Mouse (Mus musculus): ENCODE results near the gene Snx18. TPM values are rescaled to one million over a fixed set of nuclear protein-coding genes. Genes with fewer than 3 reads are reported as not detected.

Gene Snx18
- total and polyA plus RNA-seq, 2 experiments from 2014 or later = 11.1 to 38.2 TPM

- no peak for DNase-seq (ENCODE audit: low spot score)
- H3K4me3 ChIP-seq (ENCODE audit: low read length) = no peak overlapping the region
- H3K9me3 ChIP-seq (ENCODE audit: low read length) = no peaks in the 10 kb centered on the region
- ATAC-seq = no peak
- WGBS = 84% methylated on average over 5 of the region's 5 CpGs
- H3K4me1 ChIP-seq (ENCODE audit: insufficient read depth, low read length) = no peaks in the 10 kb centered on the region
- no peaks in the 10 kb centered on the region for H3K27me3 ChIP-seq (ENCODE audit: insufficient read depth, low read length)
- no peak overlapping the region for H3K4me2 ChIP-seq (ENCODE audit: low read depth, low read length)
- H3K27ac ChIP-seq = no peak overlapping the region
- H3K9ac ChIP-seq (replicated peaks; ENCODE audit: low read length) = no peak overlapping the region
- no peaks in the 10 kb centered on the region for H3K36me3 ChIP-seq (ENCODE audit: insufficient read depth, low read length)
- TF ChIP-seq CTCF (IDR thresholded peaks at IDR 0.05; ENCODE audit: low read depth) = no peak
Measured at GRCm38 (mm10) chr13:113566951-113567350, 51.4 kb downstream of the Snx18 start.

- ATAC-seq = no peak
- WGBS = 90% methylated on average over 7 of the region's 7 CpGs
- no peak overlapping the region for H3K4me2 ChIP-seq (ENCODE audit: low read depth, low read length)
Measured at GRCm38 (mm10) chr13:113566411-113566810, 52.0 kb downstream of the Snx18 start.

GRCm38 (mm10) chr13:113559646-113560045 is 58.7 kb downstream of the Snx18 start:
- no peak for ATAC-seq

More at GRCm38 (mm10) chr13:113566411-113566810, 52.0 kb downstream of the Snx18 start:
- TF ChIP-seq CTCF (IDR thresholded peaks at IDR 0.05; ENCODE audit: low read depth) = no peak
- no peaks in the 10 kb centered on the region for H3K36me3 ChIP-seq (ENCODE audit: insufficient read depth, low read length)
- H3K27ac ChIP-seq = no peak overlapping the region
- no peak overlapping the region for H3K9ac ChIP-seq (replicated peaks; ENCODE audit: low read length)
- no peaks in the 10 kb centered on the region for H3K4me1 ChIP-seq (ENCODE audit: insufficient read depth, low read length)
- DNase-seq (ENCODE audit: low spot score) = no peak
- no peak overlapping the region for H3K4me3 ChIP-seq (ENCODE audit: low read length)
- H3K27me3 ChIP-seq (ENCODE audit: insufficient read depth, low read length) = no peaks in the 10 kb centered on the region
- no peaks in the 10 kb centered on the region for H3K9me3 ChIP-seq (ENCODE audit: low read length)

GRCm38 (mm10) chr13:113556538-113556937 is 61.8 kb downstream of the Snx18 start:
- H3K4me2 ChIP-seq (ENCODE audit: low read depth, low read length) = no peak overlapping the region
- no peak overlapping the region for H3K27ac ChIP-seq
- no peaks in the 10 kb centered on the region for H3K4me1 ChIP-seq (ENCODE audit: insufficient read depth, low read length)
- no peaks in the 10 kb centered on the region for H3K36me3 ChIP-seq (ENCODE audit: insufficient read depth, low read length)
- no peak for DNase-seq (ENCODE audit: low spot score)
- no peak overlapping the region for H3K4me3 ChIP-seq (ENCODE audit: low read length)
- ATAC-seq = no peak
- no peak overlapping the region for H3K9ac ChIP-seq (replicated peaks; ENCODE audit: low read length)
- no peak for TF ChIP-seq CTCF (IDR thresholded peaks at IDR 0.05; ENCODE audit: low read depth)
- H3K27me3 ChIP-seq (ENCODE audit: insufficient read depth, low read length) = no peaks in the 10 kb centered on the region
- no peaks in the 10 kb centered on the region for H3K9me3 ChIP-seq (ENCODE audit: low read length)

More at GRCm38 (mm10) chr13:113559646-113560045, 58.7 kb downstream of the Snx18 start:
- no peak for DNase-seq (ENCODE audit: low spot score)
- Histone ChIP-seq H3K4me2 (ENCODE audit: low read depth, low read length) (no peak overlapping the region), H3K4me1 (ENCODE audit: insufficient read depth, low read length) (no peaks in the 10 kb centered on the region), H3K36me3 (ENCODE audit: insufficient read depth, low read length) (no peaks in the 10 kb centered on the region), H3K9me3 (ENCODE audit: low read length) (no peaks in the 10 kb centered on the region), H3K4me3 (ENCODE audit: low read length) (no peak overlapping the region), H3K27me3 (ENCODE audit: insufficient read depth, low read length) (no peaks in the 10 kb centered on the region), H3K9ac (replicated peaks; ENCODE audit: low read length) (no peak overlapping the region), H3K27ac (no peak overlapping the region)
- WGBS = 81% methylated on average over 9 of the region's 9 CpGs
- no peak for TF ChIP-seq CTCF (IDR thresholded peaks at IDR 0.05; ENCODE audit: low read depth)

- Histone ChIP-seq H3K27ac (no peak overlapping the region), H3K9me3 (ENCODE audit: low read length) (no peaks in the 10 kb centered on the region), H3K9ac (replicated peaks; ENCODE audit: low read length) (no peak overlapping the region), H3K4me2 (ENCODE audit: low read depth, low read length) (no peak overlapping the region), H3K4me3 (ENCODE audit: low read length) (no peak overlapping the region), H3K4me1 (ENCODE audit: insufficient read depth, low read length) (no peaks in the 10 kb centered on the region), H3K27me3 (ENCODE audit: insufficient read depth, low read length) (no peaks in the 10 kb centered on the region), H3K36me3 (ENCODE audit: insufficient read depth, low read length) (no peaks in the 10 kb centered on the region)
- 57% methylated on average over 2 of the region's 2 CpGs for WGBS
- no peak for TF ChIP-seq CTCF (IDR thresholded peaks at IDR 0.05; ENCODE audit: low read depth)
- ATAC-seq = no peak
- peak; percentile 63 for DNase-seq (ENCODE audit: low spot score)
Measured at GRCm38 (mm10) chr13:113555226-113555625, 63.1 kb downstream of the Snx18 start.

- H3K4me1 ChIP-seq (ENCODE audit: insufficient read depth, low read length) = no peaks in the 10 kb centered on the region
- no peaks in the 10 kb centered on the region for H3K9me3 ChIP-seq (ENCODE audit: low read length)
- H3K27me3 ChIP-seq (ENCODE audit: insufficient read depth, low read length) = no peaks in the 10 kb centered on the region
- no peak overlapping the region for H3K27ac ChIP-seq
- 75% methylated on average over 5 of the region's 5 CpGs for WGBS
- H3K9ac ChIP-seq (replicated peaks; ENCODE audit: low read length) = no peak overlapping the region
- no peak for ATAC-seq
- H3K4me3 ChIP-seq (ENCODE audit: low read length) = no peak overlapping the region
- no peak overlapping the region for H3K4me2 ChIP-seq (ENCODE audit: low read depth, low read length)
- H3K36me3 ChIP-seq (ENCODE audit: insufficient read depth, low read length) = no peaks in the 10 kb centered on the region
- DNase-seq (ENCODE audit: low spot score) = no peak
- no peak for TF ChIP-seq CTCF (IDR thresholded peaks at IDR 0.05; ENCODE audit: low read depth)
Measured at GRCm38 (mm10) chr13:113553603-113554230, 64.6 kb downstream of the Snx18 start.

GRCm38 (mm10) chr13:113552341-113552740 is 66.0 kb downstream of the Snx18 start:
- H3K36me3 ChIP-seq (ENCODE audit: insufficient read depth, low read length) = no peaks in the 10 kb centered on the region
- no peaks in the 10 kb centered on the region for H3K27me3 ChIP-seq (ENCODE audit: insufficient read depth, low read length)
- H3K27ac ChIP-seq = no peak overlapping the region
- no peaks in the 10 kb centered on the region for H3K9me3 ChIP-seq (ENCODE audit: low read length)
- ATAC-seq (no peak), DNase-seq (ENCODE audit: low spot score) (no peak)
- TF ChIP-seq CTCF (IDR thresholded peaks at IDR 0.05; ENCODE audit: low read depth) = no peak
- H3K4me3 ChIP-seq (ENCODE audit: low read length) = no peak overlapping the region
- H3K4me2 ChIP-seq (ENCODE audit: low read depth, low read length) = no peak overlapping the region
- H3K9ac ChIP-seq (replicated peaks; ENCODE audit: low read length) = no peak overlapping the region
- no peaks in the 10 kb centered on the region for H3K4me1 ChIP-seq (ENCODE audit: insufficient read depth, low read length)
- 84% methylated on average over 1 of the region's 1 CpGs for WGBS

Data from hindbrain, postnatal 0 days (tissue).